Mouse (Mus musculus) forebrain, embryonic 11.5 days (tissue): ENCODE measurements around the gene Hmcn1. TPM values are rescaled to one million over a fixed set of nuclear protein-coding genes. Genes with fewer than 3 reads are reported as not detected.

ENCODE experiments used
- ATAC-seq: fragments of 200-750 bp; cut with Nextera tagmentation; replicated peaks from 2 replicates; pipeline ENCODE4 v1.8.0; 2017; ENCODE audit warnings: moderate TSS enrichment; ENCODE audit not compliant: low FRiP score
- DNase-seq: peaks from one replicate; pipeline ENCODE4 v3.0.0-alpha.2; 2017; ENCODE audit warnings: low spot score
- H3K27ac ChIP-seq: fragments of 300-500 bp; sonication (generic); 2 replicates; pipeline ENCODE4 v1.5.1; 2014; ENCODE audit warnings: low read depth, low read length
- H3K27me3 ChIP-seq: fragments of 300-500 bp; sonication (generic); 2 replicates; pipeline ENCODE4 v1.6.1; 2014; ENCODE audit warnings: mild to moderate bottlenecking, low read length, mixed read lengths; ENCODE audit not compliant: control insufficient read depth, insufficient read depth
- H3K36me3 ChIP-seq: fragments of 300-500 bp; sonication (generic); 2 replicates; pipeline ENCODE4 v1.6.1; 2014; ENCODE audit warnings: mild to moderate bottlenecking, low read length, moderate library complexity, mixed read lengths; ENCODE audit not compliant: control insufficient read depth, insufficient read depth
- H3K4me1 ChIP-seq: fragments of 300-500 bp; sonication (generic); replicated peaks from 2 replicates; pipeline ENCODE4 v1.6.1; 2014; ENCODE audit warnings: low read length, mixed read lengths; ENCODE audit not compliant: control insufficient read depth, insufficient read depth
- H3K4me2 ChIP-seq: fragments of 300-500 bp; sonication (generic); 2 replicates; pipeline ENCODE4 v1.6.1; 2014; ENCODE audit warnings: low read depth, mild to moderate bottlenecking, low read length, moderate library complexity, mixed read lengths; ENCODE audit not compliant: severe bottlenecking
- H3K4me3 ChIP-seq: fragments of 300-500 bp; sonication (generic); 2 replicates; pipeline ENCODE4 v1.5.1; 2014; ENCODE audit warnings: low read depth, low read length
- H3K9ac ChIP-seq: fragments of 300-500 bp; sonication (generic); 2 replicates; pipeline ENCODE4 v1.6.1; 2014; ENCODE audit warnings: low read length
- H3K9me3 ChIP-seq: fragments of 300-500 bp; sonication (generic); 2 replicates; pipeline ENCODE4 v1.6.1; 2016; ENCODE audit warnings: low read length, mixed read lengths; ENCODE audit not compliant: control insufficient read depth
- WGBS: fragments of 180-500 bp; shearing (Covaris S2); extraction: QIAGEN DNeasy Blood & Tissue Kit; methylation state at CpG from one replicate; pipeline ENCODE4 v1.1.7; 2014; 5-methylcytosine and 5-hydroxymethylcytosine counted together
- polyA plus RNA-seq: library from polyadenylated mRNA; unstranded; fragments of >200 nt; fragmentation: Nextera tagmentation; extraction: Ambion mirVana; gene quantifications from 2 replicates; pipeline ENCODE4 v1.2.1, GENCODE M21; 2014

Hmcn1 gene
- polyA plus RNA-seq, 1 experiment from 2014 or later = 12.1 TPM

- H3K4me3 ChIP-seq = no peak overlapping the region
- no peak overlapping the region for H3K4me2 ChIP-seq
- H3K27ac ChIP-seq = no peak overlapping the region
- WGBS = 93% methylated on average over 4 of the region's 4 CpGs
- H3K9ac ChIP-seq = no peak overlapping the region
- DNase-seq (no peak), ATAC-seq (no peak)
- H3K27me3 ChIP-seq = no peaks in the 10 kb centered on the region
- no peaks in the 10 kb centered on the region for H3K4me1 ChIP-seq
- no peaks in the 10 kb centered on the region for H3K9me3 ChIP-seq
- H3K36me3 ChIP-seq = no peaks in the 10 kb centered on the region
Measured at GRCm38 (mm10) chr1:150747771-150748170, 245.5 kb downstream of the Hmcn1 start.

- H3K4me1 ChIP-seq = no peaks in the 10 kb centered on the region
- no peaks in the 10 kb centered on the region for H3K9me3 ChIP-seq
- H3K27ac ChIP-seq = no peak overlapping the region
- no peak overlapping the region for H3K4me3 ChIP-seq
- 78% methylated on average over 19 of the region's 19 CpGs for WGBS
- H3K27me3 ChIP-seq = no peaks in the 10 kb centered on the region
- peak; percentile 42 for ATAC-seq
- no peak for DNase-seq
- H3K36me3 ChIP-seq = no peaks in the 10 kb centered on the region
- no peak overlapping the region for H3K4me2 ChIP-seq
- no peak overlapping the region for H3K9ac ChIP-seq
Measured at GRCm38 (mm10) chr1:150743097-150743843, 250.0 kb downstream of the Hmcn1 start.

- Histone ChIP-seq H3K4me2 (no peak overlapping the region), H3K4me3 (no peak overlapping the region), H3K27me3 (no peaks in the 10 kb centered on the region), H3K27ac (no peak overlapping the region), H3K4me1 (no peaks in the 10 kb centered on the region), H3K9ac (no peak overlapping the region), H3K9me3 (no peaks in the 10 kb centered on the region), H3K36me3 (no peaks in the 10 kb centered on the region)
- no peak for DNase-seq
- no peak for ATAC-seq
- 78% methylated on average over 7 of the region's 7 CpGs for WGBS
Measured at GRCm38 (mm10) chr1:150742376-150743087, 250.7 kb downstream of the Hmcn1 start.

- ATAC-seq = no peak
- Histone ChIP-seq H3K4me1 (no peaks in the 10 kb centered on the region), H3K4me3 (no peak overlapping the region), H3K4me2 (no peak overlapping the region), H3K27me3 (no peaks in the 10 kb centered on the region), H3K27ac (no peak overlapping the region), H3K9me3 (no peaks in the 10 kb centered on the region), H3K36me3 (no peaks in the 10 kb centered on the region), H3K9ac (no peak overlapping the region)
- DNase-seq = no peak
- 87% methylated on average over 5 of the region's 5 CpGs for WGBS
Measured at GRCm38 (mm10) chr1:150711438-150711837, 281.8 kb downstream of the Hmcn1 start.

GRCm38 (mm10) chr1:150706502-150706901 lies 286.7 kb downstream of the Hmcn1 start:
- Histone ChIP-seq H3K36me3 (no peaks in the 10 kb centered on the region), H3K27me3 (no peaks in the 10 kb centered on the region), H3K27ac (no peak overlapping the region), H3K4me3 (no peak overlapping the region), H3K4me1 (no peaks in the 10 kb centered on the region), H3K4me2 (no peak overlapping the region), H3K9ac (no peak overlapping the region), H3K9me3 (no peaks in the 10 kb centered on the region)
- WGBS = 79% methylated on average over 4 of the region's 4 CpGs
- ATAC-seq = no peak
- no peak for DNase-seq

- no peaks in the 10 kb centered on the region for H3K9me3 ChIP-seq
- no peak overlapping the region for H3K9ac ChIP-seq
- DNase-seq (no peak), ATAC-seq (no peak)
- H3K36me3 ChIP-seq = no peaks in the 10 kb centered on the region
- 90% methylated on average over 3 of the region's 3 CpGs for WGBS
- no peak overlapping the region for H3K4me2 ChIP-seq
- no peak overlapping the region for H3K27ac ChIP-seq
- no peak overlapping the region for H3K4me3 ChIP-seq
- H3K27me3 ChIP-seq = no peaks in the 10 kb centered on the region
- no peaks in the 10 kb centered on the region for H3K4me1 ChIP-seq
Measured at GRCm38 (mm10) chr1:150697749-150698148, 295.5 kb downstream of the Hmcn1 start.

GRCm38 (mm10) chr1:150682044-150682443 lies 311.2 kb downstream of the Hmcn1 start:
- Histone ChIP-seq H3K4me3 (no peak overlapping the region), H3K4me2 (no peak overlapping the region), H3K36me3 (no peaks in the 10 kb centered on the region), H3K9me3 (no peaks in the 10 kb centered on the region), H3K27ac (no peak overlapping the region), H3K27me3 (no peaks in the 10 kb centered on the region), H3K9ac (no peak overlapping the region), H3K4me1 (no peaks in the 10 kb centered on the region)
- 80% methylated on average over 6 of the region's 6 CpGs for WGBS
- ATAC-seq (no peak), DNase-seq (no peak)

GRCm38 (mm10) chr1:150681433-150681832 lies 311.8 kb downstream of the Hmcn1 start:
- Histone ChIP-seq H3K9ac (no peak overlapping the region), H3K9me3 (no peaks in the 10 kb centered on the region), H3K27me3 (no peaks in the 10 kb centered on the region), H3K4me2 (no peak overlapping the region), H3K4me1 (no peaks in the 10 kb centered on the region), H3K36me3 (no peaks in the 10 kb centered on the region), H3K4me3 (no peak overlapping the region), H3K27ac (no peak overlapping the region)
- ATAC-seq (no peak), DNase-seq (no peak)
- 88% methylated on average over 3 of the region's 3 CpGs for WGBS

GRCm38 (mm10) chr1:150681006-150681405 lies 312.2 kb downstream of the Hmcn1 start:
- no peak for ATAC-seq
- H3K27me3 ChIP-seq = no peaks in the 10 kb centered on the region
- no peak overlapping the region for H3K27ac ChIP-seq
- no peak overlapping the region for H3K9ac ChIP-seq
- H3K9me3 ChIP-seq = no peaks in the 10 kb centered on the region
- no peak for DNase-seq
- no peak overlapping the region for H3K4me2 ChIP-seq
- H3K36me3 ChIP-seq = no peaks in the 10 kb centered on the region
- 88% methylated on average over 15 of the region's 15 CpGs for WGBS
- H3K4me3 ChIP-seq = no peak overlapping the region
- no peaks in the 10 kb centered on the region for H3K4me1 ChIP-seq
